Mouse (Mus musculus): Measurements from ENCODE around the gene Ppp4r3a. TPM values are rescaled to one million over a fixed set of nuclear protein-coding genes. Genes with fewer than 3 reads are reported as not detected.
A peak's percentile ranks its signal among the peaks of the same experiment; 100 is the strongest.
"Not testable (repeated sequence)": the region's sequence is repeated elsewhere in the genome, so short reads cannot be mapped to it uniquely, and the experiment has no call there.

The Ppp4r3a gene
- polyA plus RNA-seq, 1 experiment from 2014 or later = 41.3 TPM

GRCm38 (mm10) chr12:101019031-101019430 is 64.5 kb downstream of the Ppp4r3a start:
- peaks cover 90% of the 10 kb centered on the region for H3K4me1 ChIP-seq
- no peak for ATAC-seq (ENCODE audit: borderline replicate concordance, extremely low read depth, low FRiP score, low TSS enrichment)
- 68% methylated on average over 5 of the region's 5 CpGs for WGBS
- no peaks in the 10 kb centered on the region for H3K27me3 ChIP-seq
- no peak overlapping the region for H3K9ac ChIP-seq
- no peaks in the 10 kb centered on the region for H3K9me3 ChIP-seq
- H3K4me3 ChIP-seq = no peak overlapping the region
- H3K4me2 ChIP-seq = no peak overlapping the region
- 0 out of 2 replicates have a peak overlapping the region, but pooled peaks have one; percentile 66 for H3K27ac ChIP-seq
- no peaks in the 10 kb centered on the region; the same call in 1 of the 2 replicates for H3K36me3 ChIP-seq

GRCm38 (mm10) chr12:101017971-101018371 is 65.5 kb downstream of the Ppp4r3a start:
- H3K4me1 ChIP-seq = peaks cover 85% of the 10 kb centered on the region
- H3K27ac ChIP-seq = peak overlapping the region; percentile 66
- WGBS = 9% methylated on average over 6 of the region's 6 CpGs
- peak overlapping the region; percentile 28; the same call in 1 of the 2 replicates for H3K4me2 ChIP-seq
- H3K4me3 ChIP-seq = no peak overlapping the region
- H3K9me3 ChIP-seq = no peaks in the 10 kb centered on the region
- ATAC-seq (ENCODE audit: borderline replicate concordance, extremely low read depth, low FRiP score, low TSS enrichment) = no peak
- no peak overlapping the region for H3K9ac ChIP-seq
- H3K36me3 ChIP-seq = no peaks in the 10 kb centered on the region; the same call in 1 of the 2 replicates
- no peaks in the 10 kb centered on the region for H3K27me3 ChIP-seq

GRCm38 (mm10) chr12:101016412-101016928 is 67.0 kb downstream of the Ppp4r3a start:
- Histone ChIP-seq H3K27ac (peak overlapping the region; percentile 31), H3K27me3 (no peaks in the 10 kb centered on the region), H3K4me1 (peaks cover 88% of the 10 kb centered on the region), H3K4me3 (no peak overlapping the region), H3K4me2 (no peak overlapping the region), H3K9me3 (no peaks in the 10 kb centered on the region), H3K36me3 (no peaks in the 10 kb centered on the region; the same call in 1 of the 2 replicates), H3K9ac (no peak overlapping the region)
- no peak for ATAC-seq (ENCODE audit: borderline replicate concordance, extremely low read depth, low FRiP score, low TSS enrichment)
- 44% methylated on average over 5 of the region's 5 CpGs for WGBS

- peak overlapping the region; percentile 31 for H3K27ac ChIP-seq
- no peak overlapping the region for H3K9ac ChIP-seq
- H3K27me3 ChIP-seq = no peaks in the 10 kb centered on the region
- H3K4me1 ChIP-seq = peaks cover 83% of the 10 kb centered on the region
- no peak overlapping the region for H3K4me2 ChIP-seq
- no peaks in the 10 kb centered on the region for H3K9me3 ChIP-seq
- no peak overlapping the region for H3K4me3 ChIP-seq
- no peak for ATAC-seq (ENCODE audit: borderline replicate concordance, extremely low read depth, low FRiP score, low TSS enrichment)
- 49% methylated on average over 4 of the region's 4 CpGs for WGBS
- H3K36me3 ChIP-seq = no peaks in the 10 kb centered on the region; the same call in 1 of the 2 replicates
Observed at GRCm38 (mm10) chr12:101015926-101016325, 67.6 kb downstream of the Ppp4r3a start.

GRCm38 (mm10) chr12:101015165-101015560 is 68.3 kb downstream of the Ppp4r3a start:
- Histone ChIP-seq H3K4me1 (peaks cover 82% of the 10 kb centered on the region), H3K27ac (no peak overlapping the region), H3K4me3 (no peak overlapping the region), H3K27me3 (no peaks in the 10 kb centered on the region), H3K36me3 (no peaks in the 10 kb centered on the region; the same call in 1 of the 2 replicates), H3K9me3 (no peaks in the 10 kb centered on the region), H3K4me2 (no peak overlapping the region), H3K9ac (no peak overlapping the region)
- ATAC-seq (ENCODE audit: borderline replicate concordance, extremely low read depth, low FRiP score, low TSS enrichment) = no peak
- 79% methylated on average over 11 of the region's 11 CpGs for WGBS

- Histone ChIP-seq H3K9me3 (no peaks in the 10 kb centered on the region), H3K36me3 (no peaks in the 10 kb centered on the region; the same call in 1 of the 2 replicates), H3K27me3 (no peaks in the 10 kb centered on the region), H3K4me3 (no peak overlapping the region), H3K4me1 (peaks cover 81% of the 10 kb centered on the region), H3K27ac (0 out of 2 replicates have a peak overlapping the region, but pooled peaks have one; percentile 18), H3K9ac (no peak overlapping the region), H3K4me2 (no peak overlapping the region)
- ATAC-seq (ENCODE audit: borderline replicate concordance, extremely low read depth, low FRiP score, low TSS enrichment) = no peak
- WGBS = 65% methylated on average over 10 of the region's 10 CpGs
Observed at GRCm38 (mm10) chr12:101014549-101015164, 68.8 kb downstream of the Ppp4r3a start.

GRCm38 (mm10) chr12:101013668-101014067 is 69.8 kb downstream of the Ppp4r3a start:
- H3K27ac ChIP-seq; H3K36me3 ChIP-seq; ATAC-seq (ENCODE audit: borderline replicate concordance, extremely low read depth, low FRiP score, low TSS enrichment); H3K9ac ChIP-seq; H3K4me2 ChIP-seq; H3K9me3 ChIP-seq; H3K27me3 ChIP-seq; H3K4me3 ChIP-seq: not testable (repeated sequence)
- WGBS = 92% methylated on average over 9 of the region's 9 CpGs
- H3K4me1 ChIP-seq = peaks cover 75% of the 10 kb centered on the region

- H3K27ac ChIP-seq = peak overlapping the region; percentile 31; the same call in 1 of the 2 replicates
- H3K4me2 ChIP-seq = no peak overlapping the region
- H3K4me3 ChIP-seq = no peak overlapping the region
- no peaks in the 10 kb centered on the region for H3K27me3 ChIP-seq
- WGBS = 53% methylated on average over 8 of the region's 8 CpGs
- ATAC-seq (ENCODE audit: borderline replicate concordance, extremely low read depth, low FRiP score, low TSS enrichment) = no peak
- no peaks in the 10 kb centered on the region for H3K36me3 ChIP-seq
- H3K4me1 ChIP-seq = peaks cover 75% of the 10 kb centered on the region
- no peaks in the 10 kb centered on the region for H3K9me3 ChIP-seq
- H3K9ac ChIP-seq = no peak overlapping the region
Observed at GRCm38 (mm10) chr12:101013078-101013665, 70.3 kb downstream of the Ppp4r3a start.

- no peak overlapping the region for H3K9ac ChIP-seq
- no peak overlapping the region for H3K4me2 ChIP-seq
- H3K4me1 ChIP-seq = peaks cover 75% of the 10 kb centered on the region
- no peaks in the 10 kb centered on the region for H3K36me3 ChIP-seq
- H3K27ac ChIP-seq = peak overlapping the region; percentile 31; the same call in 1 of the 2 replicates
- 16% methylated on average over 17 of the region's 17 CpGs for WGBS
- H3K27me3 ChIP-seq = no peaks in the 10 kb centered on the region
- no peak for ATAC-seq (ENCODE audit: borderline replicate concordance, extremely low read depth, low FRiP score, low TSS enrichment)
- no peaks in the 10 kb centered on the region for H3K9me3 ChIP-seq
- H3K4me3 ChIP-seq = no peak overlapping the region
Observed at GRCm38 (mm10) chr12:101012197-101013077, 71.1 kb downstream of the Ppp4r3a start.

GRCm38 (mm10) chr12:101011017-101011416 is 72.5 kb downstream of the Ppp4r3a start:
- H3K27ac ChIP-seq = peak overlapping the region; percentile 57; the same call in 1 of the 2 replicates
- H3K4me1 ChIP-seq = peaks cover 69% of the 10 kb centered on the region
- ATAC-seq (ENCODE audit: borderline replicate concordance, extremely low read depth, low FRiP score, low TSS enrichment) = no peak
- H3K4me3 ChIP-seq = no peak overlapping the region
- H3K9ac ChIP-seq = no peak overlapping the region
- H3K36me3 ChIP-seq = no peaks in the 10 kb centered on the region
- no peaks in the 10 kb centered on the region for H3K27me3 ChIP-seq
- H3K9me3 ChIP-seq = no peaks in the 10 kb centered on the region
- 59% methylated on average over 7 of the region's 7 CpGs for WGBS
- H3K4me2 ChIP-seq = no peak overlapping the region

GRCm38 (mm10) chr12:101010148-101010920 is 73.2 kb downstream of the Ppp4r3a start:
- ATAC-seq (ENCODE audit: borderline replicate concordance, extremely low read depth, low FRiP score, low TSS enrichment) = no peak
- H3K36me3 ChIP-seq = no peaks in the 10 kb centered on the region
- peak overlapping the region; percentile 5; the same call in 1 of the 2 replicates for H3K4me2 ChIP-seq
- H3K27ac ChIP-seq = peak overlapping the region; percentile 57
- no peaks in the 10 kb centered on the region for H3K9me3 ChIP-seq
- no peak overlapping the region for H3K4me3 ChIP-seq
- no peak overlapping the region for H3K9ac ChIP-seq
- 38% methylated on average over 10 of the region's 10 CpGs for WGBS
- H3K4me1 ChIP-seq = peaks cover 63% of the 10 kb centered on the region
- H3K27me3 ChIP-seq = no peaks in the 10 kb centered on the region

All from lung, embryonic 15.5 days (tissue).